Mouse (Mus musculus) forebrain, embryonic 10.5 days (tissue): Measurements from ENCODE around the gene Tapbp. TPM values are rescaled to one million over a fixed set of nuclear protein-coding genes. Genes with fewer than 3 reads are reported as not detected.

ENCODE experiments used
- DNase-seq: peaks from one replicate; pipeline ENCODE4 v3.0.0-alpha.2; 2017; ENCODE audit warnings: low spot score; ENCODE audit errors: extremely low spot score
- H3K27ac ChIP-seq: fragments of 300-500 bp; sonication (generic); 2 replicates; pipeline ENCODE4 v1.5.1; 2016; ENCODE audit warnings: mild to moderate bottlenecking
- H3K27me3 ChIP-seq: fragments of 300-500 bp; sonication (generic); 2 replicates; pipeline ENCODE4 v1.6.1; 2016; ENCODE audit warnings: mild to moderate bottlenecking; ENCODE audit not compliant: poor library complexity, severe bottlenecking
- H3K36me3 ChIP-seq: fragments of 300-500 bp; sonication (generic); replicated peaks from 2 replicates; pipeline ENCODE4 v1.6.1; 2016; ENCODE audit warnings: mild to moderate bottlenecking, moderate library complexity
- H3K4me1 ChIP-seq: fragments of 300-500 bp; sonication (generic); 2 replicates; pipeline ENCODE4 v1.6.1; 2016
- H3K4me3 ChIP-seq: fragments of 300-500 bp; sonication (generic); 2 replicates; pipeline ENCODE4 v1.5.1; 2016; ENCODE audit warnings: mild to moderate bottlenecking, moderate library complexity
- H3K9me3 ChIP-seq: fragments of 300-500 bp; sonication (generic); 2 replicates; pipeline ENCODE4 v1.6.1; 2016; ENCODE audit warnings: mild to moderate bottlenecking, moderate library complexity
- WGBS: fragments of 180-500 bp; shearing (Covaris S2); methylation state at CpG from one replicate; pipeline ENCODE4 v1.1.7; 2016; 5-methylcytosine and 5-hydroxymethylcytosine counted together
- polyA plus RNA-seq: library from polyadenylated mRNA; unstranded; fragments of >200 nt; fragmentation: Nextera tagmentation; extraction: Ambion mirVana; gene quantifications from 2 replicates; pipeline ENCODE4 v1.2.1, GENCODE M21; 2016

The Tapbp gene
- polyA plus RNA-seq, 1 experiment from 2014 or later: 14.1 TPM

GRCm38 (mm10) chr17:33957493-33957892, 41.8 kb downstream of the Tapbp start:
- Histone ChIP-seq H3K27me3 (no peaks in the 10 kb centered on the region), H3K9me3 (no peaks in the 10 kb centered on the region), H3K4me3 (peak overlapping the region; percentile 13), H3K4me1 (peaks cover 39% of the 10 kb centered on the region), H3K27ac (no peak overlapping the region), H3K36me3 (peaks cover 72% of the 10 kb centered on the region)
- no peak for DNase-seq
- WGBS: 84% methylated on average over 6 of the region's 6 CpGs

DNA sequence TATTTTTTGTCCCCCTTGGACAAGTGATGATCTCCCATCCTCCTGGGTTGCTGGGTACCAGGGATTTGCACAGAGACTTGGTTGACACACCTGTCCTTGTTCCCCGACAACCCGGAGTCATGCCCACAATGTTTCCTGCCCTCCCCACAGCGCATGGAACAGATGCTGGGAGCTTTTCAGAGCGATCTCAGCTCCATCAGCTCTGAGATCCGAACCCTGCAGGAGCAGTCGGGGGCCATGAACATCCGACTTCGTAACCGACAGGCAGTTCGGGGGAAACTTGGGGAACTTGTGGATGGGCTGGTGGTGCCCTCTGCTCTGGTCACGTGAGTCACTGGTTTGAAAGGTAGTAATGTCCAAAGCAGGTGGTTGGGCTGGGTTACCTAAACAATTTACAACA, 42.8 kb downstream of the Tapbp start:
- no peak for DNase-seq

GRCm38 (mm10) chr17:33959135-33959534, 43.4 kb downstream of the Tapbp start:
- no peak for DNase-seq
- Histone ChIP-seq H3K4me3 (no peak overlapping the region), H3K9me3 (no peaks in the 10 kb centered on the region), H3K27ac (no peak overlapping the region), H3K36me3 (peaks cover 72% of the 10 kb centered on the region), H3K4me1 (peaks cover 23% of the 10 kb centered on the region), H3K27me3 (no peaks in the 10 kb centered on the region)
- whole genome bisulfite sequencing: 96% methylated on average over 13 of the region's 13 CpGs

More for the DNA sequence above, 42.8 kb downstream of the Tapbp start:
- Histone ChIP-seq H3K27me3 (no peaks in the 10 kb centered on the region), H3K4me1 (peaks cover 30% of the 10 kb centered on the region), H3K36me3 (peaks cover 72% of the 10 kb centered on the region), H3K4me3 (no peak overlapping the region), H3K27ac (no peak overlapping the region), H3K9me3 (no peaks in the 10 kb centered on the region)
- 92% methylated on average over 11 of the region's 11 CpGs for WGBS

- DNase-seq: no peak
- H3K4me1 ChIP-seq: peaks cover 17% of the 10 kb centered on the region
- H3K9me3 ChIP-seq: no peaks in the 10 kb centered on the region
- H3K4me3 ChIP-seq: no peak overlapping the region
- H3K36me3 ChIP-seq: peaks cover 70% of the 10 kb centered on the region
- H3K27me3 ChIP-seq: no peaks in the 10 kb centered on the region
- 94% methylated on average over 15 of the region's 15 CpGs for WGBS
- H3K27ac ChIP-seq: no peak overlapping the region
Observed at GRCm38 (mm10) chr17:33959948-33960347, 44.2 kb downstream of the Tapbp start.

DNA sequence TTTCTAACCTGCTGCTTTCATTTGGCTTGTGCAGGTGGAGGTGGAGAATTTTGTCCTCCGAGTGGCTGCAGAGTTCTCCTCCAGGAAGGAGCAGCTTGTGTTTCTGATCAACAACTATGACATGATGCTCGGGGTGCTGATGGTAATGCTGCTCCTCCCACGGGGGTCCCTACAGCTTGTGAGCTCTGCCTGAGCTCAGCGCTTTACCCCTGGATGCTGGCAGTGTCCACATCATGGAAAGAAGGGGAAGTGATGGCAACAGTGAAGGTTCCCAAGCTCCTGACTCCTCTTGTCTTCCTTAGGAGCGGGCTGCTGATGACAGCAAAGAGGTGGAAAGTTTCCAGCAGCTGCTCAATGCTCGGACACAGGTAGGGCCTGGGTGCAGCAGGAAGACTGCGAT, 47.2 kb downstream of the Tapbp start:
- 94% methylated on average over 7 of the region's 7 CpGs for WGBS

DNA sequence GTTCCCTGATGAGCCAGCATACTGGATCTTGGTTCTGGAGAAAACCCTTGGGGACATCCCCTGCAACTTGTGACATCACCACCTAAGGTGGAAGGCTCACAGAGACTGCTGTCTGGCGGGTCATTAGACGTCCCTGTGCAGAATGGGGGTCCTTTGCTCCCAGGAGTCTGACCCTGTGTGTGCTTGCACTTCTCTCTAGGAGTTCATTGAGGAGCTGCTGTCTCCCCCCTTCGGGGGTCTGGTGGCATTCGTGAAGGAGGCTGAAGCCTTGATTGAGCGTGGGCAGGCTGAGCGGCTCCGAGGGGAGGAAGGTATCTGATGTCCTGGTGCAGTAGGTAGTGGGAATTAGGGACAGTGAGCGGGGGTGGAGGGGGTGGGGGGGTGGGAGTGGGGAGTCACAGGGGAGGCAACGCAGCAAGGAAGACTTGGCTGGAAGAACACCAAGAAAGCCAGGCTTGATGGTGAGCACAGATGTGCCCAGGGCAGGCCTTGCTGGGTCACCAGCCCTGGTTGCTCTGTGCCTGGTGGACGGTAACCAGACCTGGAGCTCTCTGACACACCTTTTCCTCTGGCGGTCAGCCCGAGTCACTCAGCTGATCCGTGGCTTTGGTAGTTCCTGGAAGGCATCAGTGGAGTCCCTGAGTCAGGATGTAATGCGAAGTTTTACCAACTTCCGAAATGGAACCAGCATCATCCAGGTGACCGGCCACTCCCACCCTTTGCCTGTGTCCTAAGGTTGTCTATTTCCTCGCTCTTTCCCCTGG, 49.6 kb downstream of the Tapbp start:
- H3K27ac ChIP-seq: no peak overlapping the region
- no peaks in the 10 kb centered on the region for H3K9me3 ChIP-seq
- no peak overlapping the region for H3K4me3 ChIP-seq
- 90% methylated on average over 17 of the region's 17 CpGs for WGBS
- H3K27me3 ChIP-seq: no peaks in the 10 kb centered on the region
- DNase-seq: no peak
- 0 out of 2 replicates have a peak, but pooled peaks cover 3% of the 10 kb centered on the region for H3K4me1 ChIP-seq
- H3K36me3 ChIP-seq: peaks cover 63% of the 10 kb centered on the region

More for the DNA sequence above, 47.2 kb downstream of the Tapbp start:
- Histone ChIP-seq H3K9me3 (no peaks in the 10 kb centered on the region), H3K4me3 (no peak overlapping the region), H3K4me1 (0 out of 2 replicates have a peak, but pooled peaks cover under 1% of the 10 kb centered on the region), H3K27ac (no peak overlapping the region), H3K36me3 (peaks cover 87% of the 10 kb centered on the region), H3K27me3 (no peaks in the 10 kb centered on the region)
- no peak for DNase-seq

DNA sequence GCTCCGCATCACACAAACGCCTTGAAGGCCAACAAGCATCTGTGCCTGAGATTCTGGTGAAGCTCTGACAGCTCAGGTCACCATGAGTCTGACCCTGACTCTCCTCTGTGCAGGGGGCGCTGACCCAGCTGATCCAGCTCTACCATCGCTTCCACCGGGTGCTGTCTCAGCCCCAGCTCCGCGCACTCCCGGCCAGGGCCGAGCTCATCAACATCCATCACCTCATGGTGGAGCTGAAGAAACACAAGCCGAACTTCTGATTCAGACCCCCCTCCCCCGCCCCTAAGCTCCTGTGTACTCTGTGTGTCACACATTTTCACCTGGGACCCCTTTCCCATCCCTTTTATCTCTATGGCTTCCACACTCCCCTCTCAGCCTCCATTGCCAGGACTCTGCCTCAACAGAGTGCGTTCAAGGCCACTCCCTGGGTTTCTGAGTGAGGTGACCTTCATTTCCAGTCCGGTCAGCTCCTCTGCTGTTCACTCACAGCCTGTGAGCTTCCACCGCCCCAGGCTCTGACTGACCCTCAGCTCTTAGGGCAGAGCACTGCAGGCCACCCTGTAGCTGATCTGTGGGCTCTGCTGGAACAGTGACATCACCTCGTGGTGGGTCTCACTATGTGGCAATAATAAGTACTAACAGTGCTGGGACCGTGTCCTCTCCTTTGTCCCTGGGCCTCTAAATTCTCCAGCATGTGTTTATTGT, 50.3 kb downstream of the Tapbp start:
- 89% methylated on average over 16 of the region's 16 CpGs for WGBS
- Histone ChIP-seq H3K4me3 (peak overlapping the region; percentile 8; the same call in 1 of the 2 replicates), H3K36me3 (peaks cover 56% of the 10 kb centered on the region)

GRCm38 (mm10) chr17:33968489-33968888, 52.8 kb downstream of the Tapbp start:
- Histone ChIP-seq H3K4me3 (peak overlapping the region; percentile 12; the same call in 1 of the 2 replicates), H3K4me1 (0 out of 2 replicates have a peak, but pooled peaks cover 3% of the 10 kb centered on the region), H3K9me3 (no peaks in the 10 kb centered on the region), H3K27me3 (no peaks in the 10 kb centered on the region), H3K27ac (no peak overlapping the region), H3K36me3 (peaks cover 31% of the 10 kb centered on the region)
- 5% methylated on average over 9 of the region's 9 CpGs for WGBS
- peak; percentile 83 for DNase-seq

More for the DNA sequence above, 50.3 kb downstream of the Tapbp start:
- H3K4me1 ChIP-seq: 0 out of 2 replicates have a peak, but pooled peaks cover 3% of the 10 kb centered on the region
- no peaks in the 10 kb centered on the region for H3K27me3 ChIP-seq
- no peak overlapping the region for H3K27ac ChIP-seq
- DNase-seq: no peak
- no peaks in the 10 kb centered on the region for H3K9me3 ChIP-seq

DNA sequence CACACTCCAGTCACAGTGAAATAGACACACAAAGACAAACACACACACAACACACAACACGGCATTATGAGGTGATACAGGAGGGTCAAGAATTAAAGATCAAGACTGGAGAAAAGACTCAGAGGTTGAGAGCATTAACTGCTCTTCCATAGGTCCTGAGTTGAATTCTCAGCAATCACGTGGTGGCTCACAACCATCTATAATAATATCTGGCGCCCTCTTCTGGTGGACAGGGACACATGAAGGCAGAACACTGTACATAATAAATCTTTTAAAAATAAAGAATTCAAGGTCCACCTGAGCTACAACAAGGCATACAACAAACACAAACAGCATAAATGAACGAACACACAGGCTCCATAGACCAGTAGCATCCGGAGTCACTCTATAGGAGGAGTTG, 53.2 kb downstream of the Tapbp start:
- WGBS: 28% methylated on average over 5 of the region's 5 CpGs
- H3K4me3 ChIP-seq: peak overlapping the region; percentile 12; the same call in 1 of the 2 replicates
- no peaks in the 10 kb centered on the region for H3K9me3 ChIP-seq
- H3K36me3 ChIP-seq: peaks cover 27% of the 10 kb centered on the region
- H3K4me1 ChIP-seq: 0 out of 2 replicates have a peak, but pooled peaks cover 3% of the 10 kb centered on the region
- H3K27me3 ChIP-seq: no peaks in the 10 kb centered on the region
- no peak overlapping the region for H3K27ac ChIP-seq
- no peak for DNase-seq

- Histone ChIP-seq H3K27ac (no peak overlapping the region), H3K9me3 (no peaks in the 10 kb centered on the region), H3K4me3 (no peak overlapping the region), H3K4me1 (0 out of 2 replicates have a peak, but pooled peaks cover 3% of the 10 kb centered on the region), H3K27me3 (no peaks in the 10 kb centered on the region), H3K36me3 (peaks cover 23% of the 10 kb centered on the region)
- WGBS: 76% methylated on average over 4 of the region's 4 CpGs
- DNase-seq: no peak
Observed at GRCm38 (mm10) chr17:33969394-33969793, 53.7 kb downstream of the Tapbp start.

GRCm38 (mm10) chr17:33972691-33973090, 57.0 kb downstream of the Tapbp start:
- 9% methylated on average over 1 of the region's 1 CpGs for WGBS
- Histone ChIP-seq H3K9me3 (no peaks in the 10 kb centered on the region), H3K27me3 (peaks cover 19% of the 10 kb centered on the region), H3K4me1 (peaks cover 5% of the 10 kb centered on the region), H3K36me3 (no peaks in the 10 kb centered on the region), H3K27ac (no peak overlapping the region), H3K4me3 (no peak overlapping the region)
- no peak for DNase-seq

DNA sequence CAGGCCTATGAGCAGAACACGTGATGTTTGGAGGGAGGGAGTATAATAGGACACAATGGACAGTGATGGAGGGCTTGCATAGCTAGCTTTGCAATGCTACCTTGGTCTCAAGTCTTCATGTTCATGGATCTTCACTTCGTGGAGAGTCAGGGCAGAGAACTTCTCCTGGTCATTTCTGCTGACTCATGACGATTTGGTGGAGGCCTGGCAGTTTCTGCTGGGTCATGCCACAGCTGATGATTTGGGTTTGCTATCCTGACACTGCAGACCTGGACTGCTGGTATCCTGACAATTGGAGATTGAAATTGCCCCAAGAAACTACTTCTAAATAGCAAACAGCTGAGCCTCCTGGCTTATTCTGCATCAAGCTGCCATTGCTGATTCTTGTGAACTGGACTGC, 57.9 kb downstream of the Tapbp start:
- H3K9me3 ChIP-seq: no peaks in the 10 kb centered on the region
- peaks cover 13% of the 10 kb centered on the region for H3K4me1 ChIP-seq
- 58% methylated on average over 3 of the region's 3 CpGs for WGBS
- H3K27ac ChIP-seq: no peak overlapping the region
- H3K4me3 ChIP-seq: no peak overlapping the region
- H3K36me3 ChIP-seq: no peaks in the 10 kb centered on the region
- H3K27me3 ChIP-seq: peaks cover 28% of the 10 kb centered on the region
- no peak for DNase-seq
